Mouse (Mus musculus) C2C12 (cell line): ENCODE data around the gene Asic1.

Source experiments
- CEBPB ChIP-seq: IDR thresholded peaks from one replicate; pipeline ENCODE4 v1.6.1; 2011; ENCODE audit warnings: low read depth, mild to moderate bottlenecking, control low read depth, moderate library complexity
- CTCF ChIP-seq: IDR thresholded peaks from one replicate; pipeline ENCODE4 v1.5.1; 2011; ENCODE audit not compliant: control insufficient read depth, insufficient read depth, insufficient read length
- MAX ChIP-seq: IDR thresholded peaks from one replicate; pipeline ENCODE4 v1.6.1; 2011; ENCODE audit warnings: mild to moderate bottlenecking, control low read depth
- MYOD1 ChIP-seq: IDR thresholded peaks from one replicate; pipeline ENCODE4 v1.6.1; 2011; ENCODE audit warnings: low read depth; ENCODE audit not compliant: control insufficient read depth, insufficient read length
- MYOG ChIP-seq: IDR thresholded peaks from one replicate; pipeline ENCODE4 v1.6.1; 2011; ENCODE audit not compliant: control insufficient read depth, insufficient read length; ENCODE audit errors: extremely low read depth
- USF1 ChIP-seq: IDR thresholded peaks from one replicate; pipeline ENCODE4 v1.6.1; 2011; ENCODE audit warnings: low read depth, mild to moderate bottlenecking, control low read depth, moderate library complexity

DNA sequence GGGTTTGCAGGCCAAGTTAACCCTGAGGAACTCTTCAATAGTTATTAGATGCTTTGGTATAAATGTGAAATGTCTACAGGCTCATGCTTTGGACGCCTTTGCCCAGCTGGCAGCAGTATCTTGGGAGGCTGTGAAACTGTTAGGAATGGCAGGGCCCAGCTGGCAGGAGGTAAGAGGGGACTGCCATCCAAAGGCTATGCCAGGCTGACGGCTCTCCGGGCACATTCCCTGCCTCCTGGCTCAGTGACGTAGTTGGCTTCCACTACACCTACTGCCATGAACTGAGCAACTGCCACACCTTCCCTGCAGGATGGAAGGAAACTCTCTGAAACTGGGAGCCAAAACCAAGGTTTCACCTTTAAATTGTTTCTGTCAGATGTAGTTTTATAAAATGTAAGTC is 70.1 kb downstream of the Asic1 start:
- no peak for TF ChIP-seq CTCF
- no peak for TF ChIP-seq MYOD1
- no peak for TF ChIP-seq MAX
- TF ChIP-seq MYOG, result no peak
- TF ChIP-seq USF1, result no peak
- TF ChIP-seq CEBPB, result no peak
